Mouse (Mus musculus) embryonic stem cell, embryonic (primary cell): ENCODE results near the gene Prrx2.

Experiments
- CTCF ChIA-PET, 4 experiments: fragments of 300-600 bp in 2 of 4; fragments of 350-600 bp in 2 of 4; sonication (Branson Sonifier 250); formaldehyde crosslinking; loops; one replicate each; lab custom pipeline; 2022; ENCODE audit warnings: inconsistent platforms in 2 of 4; lab: Charles Lee
- POLR2A ChIA-PET, 4 experiments: fragments of 300-600 bp in 2 of 4; fragments of 350-600 bp in 2 of 4; sonication (Branson Sonifier 250); formaldehyde crosslinking; loops; one replicate each; lab custom pipeline; 2022; ENCODE audit warnings: antibody characterized with exemption in 4 of 4, inconsistent platforms in 1 of 4; lab: Charles Lee

Prrx2 gene

DNA sequence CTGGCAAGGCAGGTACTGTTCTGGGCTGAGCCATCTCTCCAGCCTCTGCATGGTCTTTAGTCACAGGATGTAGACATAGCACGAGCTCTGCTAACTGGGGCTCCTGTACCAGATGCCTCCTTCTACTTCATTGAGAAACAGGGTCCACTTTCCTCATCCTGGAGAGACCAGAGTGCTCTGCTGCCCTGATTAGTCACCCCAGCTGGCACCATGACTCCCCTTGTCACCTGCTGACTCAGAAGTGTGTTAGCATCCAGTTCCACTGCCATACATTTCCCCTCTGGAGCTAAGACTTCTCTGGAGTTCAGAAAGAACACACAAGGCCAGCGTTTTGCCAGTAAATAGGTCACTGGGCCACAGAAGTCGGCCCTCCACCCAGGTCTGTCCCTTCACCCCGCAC, 90.4 kb downstream of the Prrx2 start:
- ChIA-PET CTCF (interaction anchor here in 2 of 4 experiments (0.6 to 2.6 kb wide), 3 partner anchors 18 to 34 kb away, joined by 3 to 13 read pairs (median 4); no protein-coding TSS in a partner anchor), POLR2A (interaction anchor here in 1 of 4 experiments (0.6 to 2.6 kb wide), 5 partner anchors 8 to 104 kb away, joined by 3 to 8 read pairs (median 3); no protein-coding TSS in a partner anchor)

DNA sequence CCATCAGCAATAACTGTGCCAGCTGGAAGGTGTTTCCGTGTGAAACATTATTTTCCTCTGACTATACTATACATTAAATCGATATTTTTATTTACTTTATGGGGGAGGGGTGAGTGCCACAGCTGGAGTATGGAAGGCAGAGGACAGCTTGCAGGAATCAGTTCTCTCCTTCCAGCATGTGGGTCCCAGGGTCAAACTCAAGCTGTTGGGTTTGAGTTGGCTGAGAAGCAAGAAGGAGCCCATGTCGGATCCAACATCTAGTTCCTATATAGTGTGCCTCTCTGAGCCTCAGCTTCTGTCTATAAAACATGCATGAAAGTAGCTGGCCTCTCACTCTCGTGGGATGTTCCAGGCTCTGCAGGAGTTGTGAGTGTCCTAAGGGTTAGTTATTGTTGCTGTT, 91.6 kb downstream of the Prrx2 start:
- ChIA-PET POLR2A (interaction anchor here (0.7 to 4.3 kb wide), 18 partner anchors 8 to 237 kb away, joined by 3 to 22 read pairs (median 4); partner anchors contain the start of genes Ntmt1 (in 1 of the 4) and Tor1b (in 1 of the 4)), CTCF (interaction anchor here in 3 of 4 experiments (0.6 to 4.0 kb wide), 16 partner anchors 8 to 486 kb away, joined by 3 to 36 read pairs (median 4); partner anchors contain the start of genes Tor1a (in 1 of the 3) and Tor1b (in 1 of the 3))

DNA sequence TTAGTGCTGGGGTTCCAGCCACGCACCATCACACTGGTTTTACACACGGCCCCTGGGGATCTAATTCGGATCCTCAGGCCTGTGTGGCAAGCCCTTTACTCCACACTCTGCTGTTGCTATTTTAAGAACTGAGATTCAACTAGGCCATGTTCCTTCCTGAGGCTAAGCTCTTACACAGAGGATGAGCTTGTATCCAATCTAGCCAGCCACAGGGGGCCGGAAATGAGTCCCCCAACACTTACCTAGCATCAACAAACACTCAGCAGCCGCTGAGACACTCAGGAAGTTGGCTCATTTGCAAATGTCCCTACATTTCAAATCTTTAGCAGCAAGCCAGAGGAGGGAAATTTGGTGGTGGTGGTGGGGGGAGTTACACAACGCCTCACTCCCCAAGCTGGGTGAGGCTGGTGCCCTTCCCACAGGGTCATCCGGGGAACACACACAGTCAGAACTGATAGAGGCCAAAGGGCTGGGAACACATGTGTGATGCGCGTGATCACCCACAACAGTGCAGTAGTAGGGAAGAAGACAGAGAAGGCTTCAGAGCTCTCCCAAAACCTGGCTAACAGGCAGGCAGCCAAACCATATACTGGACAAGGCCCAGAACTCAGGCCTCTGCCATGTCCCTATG, 92.5 kb downstream of the Prrx2 start:
- ChIA-PET POLR2A (interaction anchor here (0.5 to 4.3 kb wide), 29 partner anchors 8 to 237 kb away, joined by 3 to 22 read pairs (median 4); partner anchors contain the start of genes Tor1b (in 2 of the 4) and Ntmt1 (in 1 of the 4)), CTCF (interaction anchor here (0.6 to 4.0 kb wide), 21 partner anchors 9 to 487 kb away, joined by 3 to 36 read pairs (median 3); partner anchors contain the start of genes Tor1a (in 1 of the 4) and Tor1b (in 1 of the 4))

DNA sequence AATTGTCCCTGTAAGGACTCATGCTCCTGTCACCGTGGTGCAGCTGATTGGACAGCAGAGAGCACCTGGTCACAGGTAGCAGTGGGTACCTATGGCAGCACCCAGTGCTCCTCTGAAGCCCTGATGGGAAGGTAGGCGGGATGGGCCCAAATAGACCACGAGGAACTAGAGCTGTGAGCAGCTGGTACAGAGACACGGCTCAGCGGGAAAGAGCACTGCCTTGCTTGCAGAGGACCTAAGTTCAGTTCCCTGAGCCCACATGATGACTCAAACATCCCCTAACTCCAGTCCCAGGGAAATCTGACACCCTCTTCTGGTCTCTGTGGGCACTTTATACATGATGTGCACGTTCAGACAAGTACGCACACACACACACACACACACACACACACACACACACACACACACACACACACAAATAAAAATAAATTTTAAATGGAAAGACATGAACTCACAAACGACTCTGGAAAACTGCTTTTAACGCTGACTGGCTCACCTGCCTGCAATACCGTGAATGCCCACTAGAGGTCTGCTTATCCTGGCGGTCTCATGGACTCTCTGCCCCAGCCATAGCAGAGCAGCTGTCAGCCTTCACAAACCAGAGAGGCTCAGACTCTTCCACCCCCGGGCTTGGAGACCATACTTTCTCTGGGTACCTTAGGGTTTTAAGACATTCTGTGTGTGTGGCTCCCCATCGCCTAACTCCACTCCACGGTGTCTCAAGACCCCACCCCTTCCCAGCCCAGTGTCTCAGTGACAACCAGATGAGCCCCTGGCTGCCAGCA, 93.3 kb downstream of the Prrx2 start:
- ChIA-PET POLR2A (interaction anchor here in 3 of 4 experiments (0.6 to 4.3 kb wide), 21 partner anchors 9 to 467 kb away, joined by 3 to 22 read pairs (median 6); partner anchors contain the start of genes Ntmt1 (in 1 of the 3) and Tor1b (in 1 of the 3)), CTCF (interaction anchor here (0.6 to 4.0 kb wide), 42 partner anchors 9 to 810 kb away, joined by 3 to 36 read pairs (median 6); partner anchors contain the start of genes Ntmt1 (in 1 of the 4), Tor1a (in 1 of the 4) and Tor1b (in 1 of the 4))

DNA sequence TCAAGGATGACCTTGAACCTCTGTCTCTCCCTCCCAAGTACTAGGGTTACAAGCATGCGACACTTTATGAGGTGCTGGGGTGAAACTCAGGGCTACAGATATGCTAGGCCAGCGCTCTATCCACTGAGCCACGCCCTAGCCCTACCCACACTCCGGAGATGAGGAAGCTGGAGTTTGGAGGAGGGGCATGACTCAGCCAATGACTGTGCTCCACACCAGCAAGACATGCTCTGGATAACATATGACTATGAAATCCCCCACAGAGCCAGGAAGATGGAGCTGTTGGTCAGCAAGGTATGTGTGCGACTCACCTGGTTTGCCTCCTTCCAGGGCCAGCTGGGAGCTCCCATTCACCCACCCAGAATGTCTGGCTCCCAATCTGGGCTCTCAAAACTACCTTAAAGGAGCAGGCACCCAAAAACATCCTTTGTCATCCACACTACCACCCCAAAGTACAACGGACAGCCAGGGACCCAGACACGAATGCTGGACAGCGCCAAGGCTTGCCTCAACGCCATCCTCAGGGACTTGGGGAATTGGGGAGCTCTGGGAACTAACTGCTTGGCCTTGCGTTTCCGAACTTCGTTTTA, 94.2 kb downstream of the Prrx2 start:
- CTCF ChIA-PET = interaction anchor here (0.6 to 4.0 kb wide), 81 partner anchors 9 to 1084 kb away, joined by 3 to 36 read pairs (median 4); partner anchors contain the start of genes Tor1a (in 2 of the 4), Asb6 (in 1 of the 4), BC005624 (in 1 of the 4) and Miga2 (in 1 of the 4)
- POLR2A ChIA-PET = interaction anchor here (0.5 to 4.3 kb wide), 46 partner anchors 9 to 1102 kb away, joined by 3 to 22 read pairs (median 4); partner anchors contain the start of genes Tor1b (in 2 of the 4), Gpr107 (in 1 of the 4), Ier5l (in 1 of the 4) and Miga2 (in 1 of the 4)

DNA sequence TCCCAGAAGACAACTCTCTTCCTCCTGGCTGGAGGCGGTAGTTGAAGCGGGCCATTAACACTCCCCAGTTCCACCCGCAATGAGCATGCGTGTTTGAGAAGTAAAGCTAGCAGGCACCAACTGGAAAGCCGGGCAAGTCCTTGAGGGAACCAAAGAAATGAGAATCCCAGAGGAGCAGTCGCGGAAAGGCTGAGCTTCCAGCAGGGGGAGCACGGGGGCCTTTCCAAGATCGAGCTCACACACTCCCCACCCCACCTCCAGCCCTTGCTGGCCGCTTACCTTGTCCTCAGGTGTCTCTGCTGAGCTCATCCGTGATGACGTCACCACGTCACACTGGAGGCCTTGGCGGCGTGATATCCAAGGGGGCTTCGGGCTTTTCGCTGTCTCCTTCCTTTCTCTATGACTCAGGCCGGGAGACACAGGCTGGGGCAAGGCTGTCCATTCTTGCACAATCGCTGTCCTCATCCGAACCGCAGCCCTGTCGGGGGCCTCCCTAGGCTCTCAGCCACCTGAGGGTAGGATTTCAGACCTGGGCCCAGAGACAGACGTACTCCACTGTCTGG, 94.8 kb downstream of the Prrx2 start, which contains the start of gene Ptges:
Ptges (minus strand) TSS at position 381 of the 563 bp plus-strand sequence.
- CTCF ChIA-PET = interaction anchor here (0.6 to 4.0 kb wide), 77 partner anchors 9 to 1085 kb away, joined by 3 to 36 read pairs (median 4); partner anchors contain the start of genes Ntmt1 (in 2 of the 4), Asb6 (in 1 of the 4), BC005624 (in 1 of the 4) and Miga2 (in 1 of the 4)
- POLR2A ChIA-PET = interaction anchor here (0.5 to 4.3 kb wide), 42 partner anchors 9 to 1102 kb away, joined by 3 to 22 read pairs (median 4); partner anchors contain the start of genes Tor1b (in 2 of the 4), Gpr107 (in 1 of the 4), Ier5l (in 1 of the 4) and Miga2 (in 1 of the 4)

DNA sequence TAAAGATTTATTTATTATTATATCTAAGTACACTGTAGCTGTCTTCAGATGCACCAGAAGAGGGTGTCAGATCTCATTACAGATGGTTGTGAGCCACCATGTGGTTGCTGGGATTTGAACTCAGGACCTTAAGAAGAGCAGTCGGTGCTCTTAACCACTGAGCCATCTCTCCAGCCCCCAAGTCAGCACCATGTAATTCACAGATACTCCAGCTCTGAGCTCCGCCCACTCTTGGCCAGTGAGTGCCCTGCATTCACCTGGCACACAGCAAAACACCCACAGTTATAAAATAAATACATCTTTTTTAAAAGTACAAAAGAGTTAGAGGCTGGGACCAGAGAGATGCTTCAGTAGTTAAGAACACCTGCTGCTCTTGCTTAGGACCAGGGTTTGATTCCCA, 96.1 kb downstream of the Prrx2 start:
- POLR2A ChIA-PET = interaction anchor here in 1 of 4 experiments (1.2 kb wide), 1 partner anchor 239 kb away, joined by 3 read pairs; no protein-coding TSS in a partner anchor

More for the DNA sequence above, 96.1 kb downstream of the Prrx2 start:
- CTCF ChIA-PET = interaction anchor here in 3 of 4 experiments (0.7 to 1.9 kb wide), 5 partner anchors 29 to 316 kb away, joined by 3 to 7 read pairs (median 3); partner anchors contain the start of gene Ntmt1 (in 1 of the 3)
